Mouse (Mus musculus): Measurements from ENCODE around the gene Bco1. TPM values are rescaled to one million over a fixed set of nuclear protein-coding genes. Genes with fewer than 3 reads are reported as not detected.
A peak's percentile ranks its signal among the peaks of the same experiment; 100 is the strongest.

Bco1 gene
- polyA plus RNA-seq, 1 experiment from 2014 or later, result 0.41 TPM

GRCm38 (mm10) chr8:117061180-117061880 lies 34.3 kb upstream of the Bco1 start:
- H3K9me3 ChIP-seq (ENCODE audit: control insufficient read depth, low read length), result no peaks in the 10 kb centered on the region
- WGBS, result 65% methylated on average over 13 of the region's 13 CpGs
- DNase-seq (ENCODE audit: low spot score), result peak; percentile 23

GRCm38 (mm10) chr8:117066955-117067354 lies 28.7 kb upstream of the Bco1 start:
- WGBS, result 87% methylated on average over 7 of the region's 7 CpGs
- no peak for ATAC-seq (ENCODE audit: insufficient read depth, low FRiP score, low TSS enrichment)
- H3K27me3 ChIP-seq (ENCODE audit: control insufficient read depth, insufficient read depth, low read length), result no peaks in the 10 kb centered on the region
- H3K36me3 ChIP-seq (ENCODE audit: control insufficient read depth, insufficient read depth, low read length), result no peaks in the 10 kb centered on the region
- H3K4me1 ChIP-seq (ENCODE audit: control insufficient read depth, insufficient read depth, low read length), result no peaks in the 10 kb centered on the region
- H3K4me3 ChIP-seq (ENCODE audit: low read depth, low read length), result no peak overlapping the region
- H3K4me2 ChIP-seq (ENCODE audit: low read depth), result no peak overlapping the region
- H3K9ac ChIP-seq (ENCODE audit: low read length), result no peak overlapping the region
- DNase-seq (ENCODE audit: low spot score), result no peak
- no peaks in the 10 kb centered on the region for H3K9me3 ChIP-seq (ENCODE audit: control insufficient read depth, low read length)
- no peak overlapping the region for H3K27ac ChIP-seq (ENCODE audit: low read depth, low read length)

More at GRCm38 (mm10) chr8:117061180-117061880, 34.3 kb upstream of the Bco1 start:
- Histone ChIP-seq H3K27ac (ENCODE audit: low read depth, low read length) (no peak overlapping the region), H3K4me2 (ENCODE audit: low read depth) (no peak overlapping the region), H3K27me3 (ENCODE audit: control insufficient read depth, insufficient read depth, low read length) (no peaks in the 10 kb centered on the region), H3K4me3 (ENCODE audit: low read depth, low read length) (no peak overlapping the region), H3K9ac (ENCODE audit: low read length) (no peak overlapping the region), H3K36me3 (ENCODE audit: control insufficient read depth, insufficient read depth, low read length) (no peaks in the 10 kb centered on the region), H3K4me1 (ENCODE audit: control insufficient read depth, insufficient read depth, low read length) (no peaks in the 10 kb centered on the region)
- ATAC-seq (ENCODE audit: insufficient read depth, low FRiP score, low TSS enrichment), result no peak

- no peak for DNase-seq (ENCODE audit: low spot score)
- no peaks in the 10 kb centered on the region for H3K9me3 ChIP-seq (ENCODE audit: control insufficient read depth, low read length)
- no peak overlapping the region for H3K4me3 ChIP-seq (ENCODE audit: low read depth, low read length)
- H3K4me1 ChIP-seq (ENCODE audit: control insufficient read depth, insufficient read depth, low read length), result no peaks in the 10 kb centered on the region
- no peak overlapping the region for H3K4me2 ChIP-seq (ENCODE audit: low read depth)
- no peak for ATAC-seq (ENCODE audit: insufficient read depth, low FRiP score, low TSS enrichment)
- no peak overlapping the region for H3K9ac ChIP-seq (ENCODE audit: low read length)
- 83% methylated on average over 11 of the region's 11 CpGs for WGBS
- H3K36me3 ChIP-seq (ENCODE audit: control insufficient read depth, insufficient read depth, low read length), result no peaks in the 10 kb centered on the region
- H3K27ac ChIP-seq (ENCODE audit: low read depth, low read length), result no peak overlapping the region
- no peaks in the 10 kb centered on the region for H3K27me3 ChIP-seq (ENCODE audit: control insufficient read depth, insufficient read depth, low read length)
Measured at GRCm38 (mm10) chr8:117067396-117067795, 28.3 kb upstream of the Bco1 start.

GRCm38 (mm10) chr8:117068294-117068693 lies 27.4 kb upstream of the Bco1 start:
- DNase-seq (ENCODE audit: low spot score) (no peak), ATAC-seq (ENCODE audit: insufficient read depth, low FRiP score, low TSS enrichment) (no peak)
- Histone ChIP-seq H3K27ac (ENCODE audit: low read depth, low read length) (no peak overlapping the region), H3K4me3 (ENCODE audit: low read depth, low read length) (no peak overlapping the region), H3K27me3 (ENCODE audit: control insufficient read depth, insufficient read depth, low read length) (no peaks in the 10 kb centered on the region), H3K4me1 (ENCODE audit: control insufficient read depth, insufficient read depth, low read length) (no peaks in the 10 kb centered on the region), H3K36me3 (ENCODE audit: control insufficient read depth, insufficient read depth, low read length) (no peaks in the 10 kb centered on the region), H3K9me3 (ENCODE audit: control insufficient read depth, low read length) (no peaks in the 10 kb centered on the region), H3K4me2 (ENCODE audit: low read depth) (no peak overlapping the region), H3K9ac (ENCODE audit: low read length) (no peak overlapping the region)
- 81% methylated on average over 13 of the region's 13 CpGs for WGBS

- Histone ChIP-seq H3K36me3 (ENCODE audit: control insufficient read depth, insufficient read depth, low read length) (no peaks in the 10 kb centered on the region), H3K4me3 (ENCODE audit: low read depth, low read length) (no peak overlapping the region), H3K4me2 (ENCODE audit: low read depth) (no peak overlapping the region), H3K9ac (ENCODE audit: low read length) (no peak overlapping the region), H3K9me3 (ENCODE audit: control insufficient read depth, low read length) (no peaks in the 10 kb centered on the region), H3K27me3 (ENCODE audit: control insufficient read depth, insufficient read depth, low read length) (no peaks in the 10 kb centered on the region), H3K4me1 (ENCODE audit: control insufficient read depth, insufficient read depth, low read length) (no peaks in the 10 kb centered on the region), H3K27ac (ENCODE audit: low read depth, low read length) (no peak overlapping the region)
- no peak for ATAC-seq (ENCODE audit: insufficient read depth, low FRiP score, low TSS enrichment)
- DNase-seq (ENCODE audit: low spot score), result no peak
- 80% methylated on average over 1 of the region's 1 CpGs for WGBS
Measured at GRCm38 (mm10) chr8:117069708-117070107, 25.9 kb upstream of the Bco1 start.

- Histone ChIP-seq H3K4me3 (ENCODE audit: low read depth, low read length) (no peak overlapping the region), H3K27me3 (ENCODE audit: control insufficient read depth, insufficient read depth, low read length) (no peaks in the 10 kb centered on the region), H3K9ac (ENCODE audit: low read length) (no peak overlapping the region), H3K4me1 (ENCODE audit: control insufficient read depth, insufficient read depth, low read length) (no peaks in the 10 kb centered on the region), H3K27ac (ENCODE audit: low read depth, low read length) (no peak overlapping the region), H3K9me3 (ENCODE audit: control insufficient read depth, low read length) (no peaks in the 10 kb centered on the region), H3K36me3 (ENCODE audit: control insufficient read depth, insufficient read depth, low read length) (no peaks in the 10 kb centered on the region), H3K4me2 (ENCODE audit: low read depth) (no peak overlapping the region)
- DNase-seq (ENCODE audit: low spot score) (no peak), ATAC-seq (ENCODE audit: insufficient read depth, low FRiP score, low TSS enrichment) (no peak)
- 67% methylated on average over 10 of the region's 10 CpGs for WGBS
Measured at GRCm38 (mm10) chr8:117074350-117075182, 21.1 kb upstream of the Bco1 start.

- no peak overlapping the region for H3K4me2 ChIP-seq (ENCODE audit: low read depth)
- ATAC-seq (ENCODE audit: insufficient read depth, low FRiP score, low TSS enrichment) (no peak), DNase-seq (ENCODE audit: low spot score) (no peak)
- H3K4me3 ChIP-seq (ENCODE audit: low read depth, low read length), result no peak overlapping the region
- H3K27ac ChIP-seq (ENCODE audit: low read depth, low read length), result no peak overlapping the region
- H3K9ac ChIP-seq (ENCODE audit: low read length), result no peak overlapping the region
- 82% methylated on average over 7 of the region's 7 CpGs for WGBS
- no peaks in the 10 kb centered on the region for H3K4me1 ChIP-seq (ENCODE audit: control insufficient read depth, insufficient read depth, low read length)
- no peaks in the 10 kb centered on the region for H3K9me3 ChIP-seq (ENCODE audit: control insufficient read depth, low read length)
- no peaks in the 10 kb centered on the region for H3K36me3 ChIP-seq (ENCODE audit: control insufficient read depth, insufficient read depth, low read length)
- H3K27me3 ChIP-seq (ENCODE audit: control insufficient read depth, insufficient read depth, low read length), result no peaks in the 10 kb centered on the region
Measured at GRCm38 (mm10) chr8:117078367-117078926, 17.2 kb upstream of the Bco1 start.

- H3K4me1 ChIP-seq (ENCODE audit: control insufficient read depth, insufficient read depth, low read length), result no peaks in the 10 kb centered on the region
- WGBS, result 95% methylated on average over 14 of the region's 14 CpGs
- ATAC-seq (ENCODE audit: insufficient read depth, low FRiP score, low TSS enrichment) (no peak), DNase-seq (ENCODE audit: low spot score) (no peak)
- H3K9ac ChIP-seq (ENCODE audit: low read length), result no peak overlapping the region
- H3K4me3 ChIP-seq (ENCODE audit: low read depth, low read length), result no peak overlapping the region
- H3K9me3 ChIP-seq (ENCODE audit: control insufficient read depth, low read length), result no peaks in the 10 kb centered on the region
- H3K27me3 ChIP-seq (ENCODE audit: control insufficient read depth, insufficient read depth, low read length), result no peaks in the 10 kb centered on the region
- no peak overlapping the region for H3K27ac ChIP-seq (ENCODE audit: low read depth, low read length)
- no peak overlapping the region for H3K4me2 ChIP-seq (ENCODE audit: low read depth)
- no peaks in the 10 kb centered on the region for H3K36me3 ChIP-seq (ENCODE audit: control insufficient read depth, insufficient read depth, low read length)
Measured at GRCm38 (mm10) chr8:117079652-117080051, 16.0 kb upstream of the Bco1 start.

All from neural tube, embryonic 11.5 days (tissue).